Mouse (Mus musculus) myocyte (in vitro differentiated cells): ENCODE measurements around the gene 3110082I17Rik.

ENCODE experiments used
- CEBPB ChIP-seq: IDR thresholded peaks from 2 replicates; pipeline ENCODE4 v1.6.1; 2011; ENCODE audit warnings: mild to moderate bottlenecking, moderate library complexity; ENCODE audit not compliant: poor library complexity, insufficient read depth, severe bottlenecking
- E2F4 ChIP-seq: IDR thresholded peaks from one replicate; pipeline ENCODE4 v1.6.1; 2011; ENCODE audit warnings: mild to moderate bottlenecking, control low read depth, moderate library complexity; ENCODE audit not compliant: insufficient read depth
- MAX ChIP-seq: IDR thresholded peaks from one replicate; pipeline ENCODE4 v1.6.1; 2011; ENCODE audit warnings: low read depth, mild to moderate bottlenecking, control low read depth
- MYOD1 ChIP-seq, 3 experiments: IDR thresholded peaks; one replicate each; pipeline ENCODE4 v1.6.1; 2011; ENCODE audit warnings: control low read depth in 2 of 3, low read depth in 2 of 3, mild to moderate bottlenecking in 2 of 3, moderate library complexity in 1 of 3; ENCODE audit not compliant: insufficient read length in 2 of 3, control insufficient read depth in 1 of 3
- MYOG ChIP-seq, 3 experiments: IDR thresholded peaks; one replicate each; pipeline ENCODE4 v1.6.1; 2011; ENCODE audit warnings: control low read depth in 2 of 3, low read depth in 2 of 3, mild to moderate bottlenecking in 2 of 3; ENCODE audit not compliant: insufficient read length in 2 of 3, control insufficient read depth in 1 of 3, insufficient read depth in 1 of 3
- POLR2A ChIP-seq: IDR thresholded peaks from one replicate; pipeline ENCODE4 v1.6.1; 2011; ENCODE audit warnings: low read depth, mild to moderate bottlenecking, control low read depth, moderate library complexity; ENCODE audit not compliant: insufficient read length
- POLR2AphosphoS2 ChIP-seq: IDR thresholded peaks from one replicate; pipeline ENCODE4 v1.6.1; 2011; ENCODE audit warnings: low read depth, control low read depth; ENCODE audit not compliant: insufficient read length
- REST ChIP-seq: IDR thresholded peaks from one replicate; pipeline ENCODE4 v1.6.1; 2011; ENCODE audit warnings: mild to moderate bottlenecking, control low read depth, moderate library complexity; ENCODE audit not compliant: insufficient read depth, insufficient read length
- SRF ChIP-seq: IDR thresholded peaks from one replicate; pipeline ENCODE4 v1.6.1; 2011; ENCODE audit warnings: low read depth; ENCODE audit not compliant: control insufficient read depth, insufficient read length
- TCF12 ChIP-seq: IDR thresholded peaks from one replicate; pipeline ENCODE4 v1.6.1; 2011; ENCODE audit warnings: mild to moderate bottlenecking, control low read depth; ENCODE audit not compliant: poor library complexity, insufficient read depth, severe bottlenecking
- TCF3 ChIP-seq: IDR thresholded peaks from one replicate; pipeline ENCODE4 v1.6.1; 2011; ENCODE audit warnings: low read depth, control low read depth; ENCODE audit not compliant: insufficient read length
- USF1 ChIP-seq: IDR thresholded peaks from one replicate; pipeline ENCODE4 v1.6.1; 2011; ENCODE audit warnings: low read depth, mild to moderate bottlenecking, control low read depth, moderate library complexity

- TF ChIP-seq POLR2A (peak; percentile 69), POLR2AphosphoS2 (peak; percentile 70), E2F4 (no peak), USF1 (no peak), SRF (no peak), MYOD1 (IDR thresholded peaks at IDR 0.05; ENCODE audit: control insufficient read depth in 1 of 3, insufficient read length in 2 of 3, low read depth in 2 of 3) (peak in 2 of 3 experiments; percentile 37 to 75), TCF12 (no peak), CEBPB (no peak), MAX (no peak), MYOG (IDR thresholded peaks at IDR 0.05; ENCODE audit: control insufficient read depth in 1 of 3, insufficient read depth in 1 of 3, insufficient read length in 2 of 3, low read depth in 2 of 3) (peak in 2 of 3 experiments; percentile 39 to 76), REST (no peak), TCF3 (peak; percentile 26)
These were observed 79.7 kb downstream of the 3110082I17Rik start for GRCm38 (mm10) chr5:139380385-139381248.
